Mouse (Mus musculus) limb, embryonic 12.5 days (tissue): Measurements from ENCODE around the gene Dpp6. TPM values are rescaled to one million over a fixed set of nuclear protein-coding genes. Genes with fewer than 3 reads are reported as not detected.

Experiments used
- ATAC-seq: fragments of 200-750 bp; cut with Nextera tagmentation; 2 replicates; pipeline ENCODE4 v1.8.0; 2017; ENCODE audit warnings: low read depth, moderate TSS enrichment; ENCODE audit not compliant: insufficient number of reproducible peaks, insufficient read depth, low FRiP score, low TSS enrichment
- H3K27ac ChIP-seq: fragments of 300-500 bp; sonication (generic); 2 replicates; pipeline ENCODE4 v1.5.1; 2016; ENCODE audit warnings: mild to moderate bottlenecking, moderate library complexity
- H3K27me3 ChIP-seq: fragments of 300-500 bp; sonication (generic); 2 replicates; pipeline ENCODE4 v1.6.1; 2016; ENCODE audit warnings: mild to moderate bottlenecking, moderate library complexity
- H3K36me3 ChIP-seq: fragments of 300-500 bp; sonication (generic); 2 replicates; pipeline ENCODE4 v1.6.1; 2016; ENCODE audit warnings: mild to moderate bottlenecking, moderate library complexity
- H3K4me1 ChIP-seq: fragments of 300-500 bp; sonication (generic); replicated peaks from 2 replicates; pipeline ENCODE4 v1.6.1; 2016
- H3K4me2 ChIP-seq: fragments of 300-500 bp; sonication (generic); 2 replicates; pipeline ENCODE4 v1.6.1; 2016; ENCODE audit warnings: mild to moderate bottlenecking, moderate library complexity
- H3K4me3 ChIP-seq: fragments of 300-500 bp; sonication (generic); replicated peaks from 2 replicates; pipeline ENCODE4 v1.5.1; 2016; ENCODE audit warnings: mild to moderate bottlenecking
- H3K9ac ChIP-seq: fragments of 300-500 bp; sonication (generic); replicated peaks from 2 replicates; pipeline ENCODE4 v1.6.1; 2016; ENCODE audit warnings: mild to moderate bottlenecking, moderate library complexity
- H3K9me3 ChIP-seq: fragments of 300-500 bp; sonication (generic); 2 replicates; pipeline ENCODE4 v1.6.1; 2016; ENCODE audit warnings: mild to moderate bottlenecking, moderate library complexity
- WGBS: fragments of 180-500 bp; shearing (Covaris S2); methylation state at CpG from one replicate; pipeline ENCODE4 v1.1.7; 2016; 5-methylcytosine and 5-hydroxymethylcytosine counted together
- polyA plus RNA-seq: library from polyadenylated mRNA; unstranded; fragments of >200 nt; fragmentation: Nextera tagmentation; extraction: Ambion mirVana; gene quantifications from 2 replicates; pipeline ENCODE4 v1.2.1, GENCODE M21; 2016

The Dpp6 gene
- polyA plus RNA-seq, 1 experiment from 2014 or later: 1.8 TPM

GRCm38 (mm10) chr5:27685162-27685561 lies 868.2 kb downstream of the Dpp6 start:
- no peak for ATAC-seq
- no peaks in the 10 kb centered on the region for H3K4me1 ChIP-seq
- WGBS: 79% methylated on average over 11 of the region's 11 CpGs
- H3K4me3 ChIP-seq: no peak overlapping the region
- H3K27ac ChIP-seq: no peak overlapping the region
- H3K4me2 ChIP-seq: no peak overlapping the region
- no peak overlapping the region for H3K9ac ChIP-seq
- H3K9me3 ChIP-seq: 0 out of 2 replicates have a peak, but pooled peaks cover 7% of the 10 kb centered on the region
- H3K27me3 ChIP-seq: no peaks in the 10 kb centered on the region
- H3K36me3 ChIP-seq: no peaks in the 10 kb centered on the region

DNA sequence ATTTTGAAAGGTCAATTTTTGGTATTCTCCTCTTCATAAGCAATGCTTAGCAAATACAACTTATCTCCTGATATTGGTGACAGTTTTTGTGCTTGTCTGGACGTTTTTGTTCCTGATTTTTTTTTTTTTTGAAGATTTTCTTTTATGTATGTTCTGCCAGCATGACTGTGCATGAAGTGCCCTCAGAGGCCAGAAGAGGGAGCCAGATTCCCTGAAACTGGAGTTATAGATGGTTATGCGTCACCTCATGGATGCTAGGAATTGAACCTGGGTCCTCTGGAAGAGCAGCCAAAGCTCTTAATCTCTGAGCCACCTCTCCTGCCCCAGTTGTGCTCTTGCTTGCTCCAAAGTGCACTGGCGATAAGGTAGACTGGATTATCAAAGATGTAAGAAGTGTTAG lies 868.9 kb downstream of the Dpp6 start:
- Histone ChIP-seq H3K9ac (no peak overlapping the region), H3K4me1 (no peaks in the 10 kb centered on the region), H3K4me2 (no peak overlapping the region), H3K4me3 (no peak overlapping the region), H3K27me3 (no peaks in the 10 kb centered on the region), H3K27ac (no peak overlapping the region), H3K36me3 (no peaks in the 10 kb centered on the region), H3K9me3 (0 out of 2 replicates have a peak, but pooled peaks cover 7% of the 10 kb centered on the region)
- no peak for ATAC-seq
- 68% methylated on average over 3 of the region's 3 CpGs for WGBS

DNA sequence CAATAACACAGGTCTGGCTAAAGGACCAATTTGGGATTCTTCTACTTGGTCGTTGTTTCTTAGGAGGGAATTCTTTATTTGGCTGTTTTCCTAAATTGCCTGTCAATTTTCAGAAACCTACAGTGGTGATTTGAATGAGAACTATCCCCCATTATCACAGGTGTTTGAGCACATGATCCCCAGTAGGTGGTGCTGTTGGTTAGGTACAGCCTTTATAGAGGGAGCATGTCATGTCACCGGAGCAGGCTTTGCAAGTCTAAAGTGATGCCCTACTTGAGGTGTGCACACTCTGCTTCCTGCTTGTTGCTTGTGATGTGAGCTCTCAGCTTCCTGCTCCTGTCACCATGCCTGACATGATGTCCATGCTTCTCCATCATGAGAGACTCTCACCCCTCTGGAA lies 870.3 kb downstream of the Dpp6 start:
- no peak overlapping the region for H3K27ac ChIP-seq
- H3K4me2 ChIP-seq: no peak overlapping the region
- H3K27me3 ChIP-seq: no peaks in the 10 kb centered on the region
- no peaks in the 10 kb centered on the region for H3K4me1 ChIP-seq
- no peak overlapping the region for H3K9ac ChIP-seq
- no peak for ATAC-seq
- no peaks in the 10 kb centered on the region for H3K36me3 ChIP-seq
- no peak overlapping the region for H3K4me3 ChIP-seq
- 0 out of 2 replicates have a peak, but pooled peaks cover 7% of the 10 kb centered on the region for H3K9me3 ChIP-seq
- 77% methylated on average over 2 of the region's 2 CpGs for WGBS

DNA sequence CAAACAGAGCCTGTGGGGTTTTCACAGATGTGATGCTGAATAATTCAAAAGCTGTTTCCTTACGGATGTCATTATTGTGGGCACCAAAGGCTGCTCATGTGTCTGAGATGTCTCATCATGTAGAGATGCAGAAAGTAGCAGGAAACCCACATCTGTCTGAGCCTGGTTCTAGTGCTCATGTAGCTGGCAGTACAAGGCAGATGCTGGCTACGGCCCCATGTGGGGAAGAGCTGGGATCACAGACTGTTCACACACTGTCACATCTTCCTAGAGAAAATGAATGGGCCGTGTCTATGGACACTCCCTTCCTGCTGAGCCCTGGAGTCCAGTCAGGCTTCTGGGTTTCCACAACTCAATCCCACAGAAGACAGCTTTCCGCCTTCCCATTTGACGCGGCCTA lies 885.5 kb downstream of the Dpp6 start:
- Histone ChIP-seq H3K9me3 (no peaks in the 10 kb centered on the region), H3K27ac (no peak overlapping the region), H3K9ac (no peak overlapping the region), H3K4me3 (no peak overlapping the region), H3K36me3 (no peaks in the 10 kb centered on the region), H3K27me3 (no peaks in the 10 kb centered on the region), H3K4me1 (no peaks in the 10 kb centered on the region), H3K4me2 (no peak overlapping the region)
- 87% methylated on average over 6 of the region's 6 CpGs for WGBS
- no peak for ATAC-seq

DNA sequence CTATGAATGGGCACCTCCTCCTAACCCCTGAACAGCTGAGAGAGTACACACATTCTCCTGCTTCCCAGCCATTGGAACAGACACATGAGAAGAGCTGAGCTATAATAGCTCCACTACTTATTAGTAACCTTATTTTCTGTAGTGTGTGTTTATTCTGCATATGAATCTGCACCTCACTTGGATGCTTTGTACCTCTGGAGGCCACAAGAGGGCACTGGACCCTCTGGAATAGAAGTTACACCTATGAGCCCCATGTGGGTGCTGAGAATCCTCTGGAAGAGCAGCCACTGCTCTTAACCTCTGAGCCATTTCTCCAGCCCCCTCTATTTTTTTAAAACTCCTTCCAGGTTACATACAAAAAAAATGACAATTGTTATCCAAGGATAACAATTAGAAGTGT lies 888.0 kb downstream of the Dpp6 start:
- Histone ChIP-seq H3K27me3 (no peaks in the 10 kb centered on the region), H3K4me2 (no peak overlapping the region), H3K36me3 (no peaks in the 10 kb centered on the region), H3K4me3 (no peak overlapping the region), H3K27ac (no peak overlapping the region), H3K9me3 (no peaks in the 10 kb centered on the region), H3K9ac (no peak overlapping the region), H3K4me1 (0 out of 2 replicates have a peak, but pooled peaks cover 4% of the 10 kb centered on the region)
- no peak for ATAC-seq

GRCm38 (mm10) chr5:27706551-27706950 lies 889.5 kb downstream of the Dpp6 start:
- Histone ChIP-seq H3K4me3 (no peak overlapping the region), H3K4me2 (no peak overlapping the region), H3K9me3 (no peaks in the 10 kb centered on the region), H3K9ac (no peak overlapping the region), H3K27ac (no peak overlapping the region), H3K36me3 (no peaks in the 10 kb centered on the region), H3K27me3 (no peaks in the 10 kb centered on the region), H3K4me1 (0 out of 2 replicates have a peak, but pooled peaks cover 4% of the 10 kb centered on the region)
- no peak for ATAC-seq
- WGBS: 73% methylated on average over 6 of the region's 6 CpGs

- Histone ChIP-seq H3K4me2 (no peak overlapping the region), H3K4me3 (no peak overlapping the region), H3K27me3 (no peaks in the 10 kb centered on the region), H3K9ac (no peak overlapping the region), H3K36me3 (no peaks in the 10 kb centered on the region), H3K4me1 (0 out of 2 replicates have a peak, but pooled peaks cover 4% of the 10 kb centered on the region), H3K27ac (no peak overlapping the region), H3K9me3 (no peaks in the 10 kb centered on the region)
- no peak for ATAC-seq
These were observed 890.3 kb downstream of the Dpp6 start for GRCm38 (mm10) chr5:27707283-27707682.

DNA sequence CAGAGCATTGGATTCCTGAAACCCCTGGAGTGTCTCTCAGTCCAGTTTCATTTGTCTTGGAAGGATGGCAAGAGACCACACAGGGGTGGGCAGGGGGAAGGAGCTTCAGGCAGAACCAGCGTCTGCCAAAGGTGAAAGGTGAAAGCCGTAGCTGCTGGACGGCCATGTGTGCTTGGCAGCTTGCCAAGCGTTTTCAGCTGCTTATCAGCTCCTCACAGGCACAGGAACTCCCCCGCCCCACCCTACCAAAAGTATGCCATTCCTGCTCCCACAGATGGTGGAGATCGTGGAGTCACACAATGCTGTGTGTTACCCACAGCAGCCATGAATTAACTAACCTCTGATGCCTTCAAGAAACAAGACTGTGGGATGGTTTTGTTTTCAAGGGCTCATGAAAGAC lies 891.2 kb downstream of the Dpp6 start:
- Histone ChIP-seq H3K9me3 (no peaks in the 10 kb centered on the region), H3K36me3 (no peaks in the 10 kb centered on the region), H3K4me3 (no peak overlapping the region), H3K9ac (no peak overlapping the region), H3K27ac (no peak overlapping the region), H3K27me3 (no peaks in the 10 kb centered on the region), H3K4me2 (no peak overlapping the region), H3K4me1 (0 out of 2 replicates have a peak, but pooled peaks cover 4% of the 10 kb centered on the region)
- ATAC-seq: no peak
- 21% methylated on average over 6 of the region's 6 CpGs for WGBS

DNA sequence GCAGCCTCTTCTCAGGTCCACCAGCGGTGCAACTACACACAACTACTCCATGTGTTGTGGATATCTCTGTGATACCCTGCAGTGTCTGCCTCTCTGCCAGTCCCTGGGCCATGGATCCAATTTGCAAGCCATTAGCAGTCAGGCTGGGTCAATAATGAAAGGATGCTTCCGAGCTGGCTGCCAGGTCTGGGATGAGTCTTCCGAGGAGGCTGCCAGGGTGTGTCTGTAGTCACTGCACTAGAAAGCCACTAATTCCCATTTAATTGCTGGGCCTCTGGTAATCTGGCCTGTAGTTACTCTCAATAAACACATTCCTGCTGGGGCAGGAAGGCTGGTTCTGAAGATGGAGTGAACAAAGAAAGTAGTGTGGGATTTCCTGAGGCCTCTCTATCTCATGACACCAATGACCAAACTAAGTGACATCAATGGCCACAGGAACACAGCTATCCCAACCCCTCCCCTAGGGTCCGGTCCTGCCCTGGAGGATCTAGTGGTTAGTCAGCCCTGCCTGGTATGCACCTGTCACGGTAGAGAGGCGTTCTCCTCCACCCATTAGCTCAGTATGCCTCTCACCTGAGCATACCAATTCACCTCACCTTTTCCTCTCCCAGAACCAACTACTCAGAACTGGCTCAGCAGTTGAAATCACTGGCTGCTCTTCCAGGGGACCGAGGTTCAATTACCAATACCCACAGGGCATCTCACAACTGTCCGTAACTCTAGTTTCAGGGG lies 894.6 kb downstream of the Dpp6 start:
- no peak overlapping the region for H3K4me2 ChIP-seq
- H3K4me3 ChIP-seq: no peak overlapping the region
- 66% methylated on average over 8 of the region's 8 CpGs for WGBS
- H3K36me3 ChIP-seq: no peaks in the 10 kb centered on the region
- no peaks in the 10 kb centered on the region for H3K27me3 ChIP-seq
- no peak for ATAC-seq
- H3K4me1 ChIP-seq: peaks cover 11% of the 10 kb centered on the region
- no peak overlapping the region for H3K9ac ChIP-seq
- no peaks in the 10 kb centered on the region for H3K9me3 ChIP-seq
- no peak overlapping the region for H3K27ac ChIP-seq

GRCm38 (mm10) chr5:27714356-27714755 lies 897.4 kb downstream of the Dpp6 start:
- peak; percentile 63; the same call in 1 of the 2 replicates for ATAC-seq
- Histone ChIP-seq H3K36me3 (no peaks in the 10 kb centered on the region), H3K4me3 (no peak overlapping the region), H3K4me1 (peaks cover 7% of the 10 kb centered on the region), H3K9ac (no peak overlapping the region), H3K4me2 (no peak overlapping the region), H3K27me3 (no peaks in the 10 kb centered on the region), H3K9me3 (no peaks in the 10 kb centered on the region), H3K27ac (no peak overlapping the region)
- 51% methylated on average over 9 of the region's 9 CpGs for WGBS

- Histone ChIP-seq H3K27ac (no peak overlapping the region), H3K4me2 (no peak overlapping the region), H3K4me1 (peaks cover 7% of the 10 kb centered on the region), H3K9me3 (no peaks in the 10 kb centered on the region), H3K9ac (no peak overlapping the region), H3K36me3 (no peaks in the 10 kb centered on the region), H3K27me3 (no peaks in the 10 kb centered on the region), H3K4me3 (no peak overlapping the region)
- ATAC-seq: no peak
- 88% methylated on average over 4 of the region's 4 CpGs for WGBS
These were observed 899.0 kb downstream of the Dpp6 start for GRCm38 (mm10) chr5:27716026-27716425.

DNA sequence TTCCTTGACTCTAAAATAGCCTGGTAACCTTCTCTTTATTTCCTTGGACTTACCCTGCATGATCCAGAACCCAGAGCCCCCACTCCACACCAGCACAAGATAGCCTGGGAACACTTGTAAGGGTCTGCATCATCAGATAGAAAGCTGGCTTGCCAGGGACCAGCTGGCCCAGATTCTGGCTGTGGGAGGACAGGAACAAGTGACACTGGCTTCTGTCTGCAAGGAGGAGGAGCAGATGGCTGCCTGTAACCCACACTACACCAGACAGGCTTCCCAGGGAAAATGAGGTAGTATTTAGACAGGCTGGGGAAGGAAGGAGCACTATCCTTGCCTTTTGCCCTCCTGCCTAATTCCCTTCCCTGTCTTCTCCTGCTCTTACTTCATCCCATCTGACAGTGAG lies 900.3 kb downstream of the Dpp6 start:
- Histone ChIP-seq H3K4me2 (no peak overlapping the region), H3K9ac (no peak overlapping the region), H3K9me3 (no peaks in the 10 kb centered on the region), H3K27ac (no peak overlapping the region), H3K4me3 (no peak overlapping the region), H3K27me3 (no peaks in the 10 kb centered on the region), H3K4me1 (peaks cover 7% of the 10 kb centered on the region), H3K36me3 (no peaks in the 10 kb centered on the region)
- ATAC-seq: no peak
